Mouse (Mus musculus) CH12.LX (cell line): ENCODE results near the gene Cenpl.

Experiments
- CTCF ChIP-seq, 2 experiments: IDR thresholded peaks in 1 of 2; conservative IDR thresholded peaks in 1 of 2; 2 replicates each; pipeline ENCODE4 v1.5.1; 2011 to 2012; ENCODE audit warnings: low read depth in 2 of 2, low read length in 2 of 2, improper control_type of control experiment in 1 of 2, inconsistent platforms in 1 of 2, mild to moderate bottlenecking in 1 of 2, moderate library complexity in 1 of 2
- EP300 ChIP-seq: IDR thresholded peaks from 2 replicates; pipeline ENCODE4 v1.6.1; 2011; ENCODE audit warnings: low read length, improper control_type of control experiment
- KAT2A ChIP-seq: IDR thresholded peaks from 2 replicates; pipeline ENCODE4 v1.6.1; 2012; ENCODE audit warnings: low read length, improper control_type of control experiment, inconsistent platforms; ENCODE audit not compliant: insufficient replicate concordance
- NRF1 ChIP-seq: IDR thresholded peaks from 2 replicates; pipeline ENCODE4 v1.6.1; 2014; ENCODE audit warnings: low read depth, mild to moderate bottlenecking, inconsistent platforms, low read length, improper control_type of control experiment, moderate library complexity
- POLR2A ChIP-seq: IDR thresholded peaks from 2 replicates; pipeline ENCODE4 v1.6.1; 2011; ENCODE audit warnings: low read depth, mild to moderate bottlenecking, improper control_type of control experiment, low read length
- POLR2AphosphoS2 ChIP-seq: IDR thresholded peaks from 2 replicates; pipeline ENCODE4 v1.6.1; 2011; ENCODE audit warnings: low read depth, low read length, improper control_type of control experiment
- UBTF ChIP-seq: IDR thresholded peaks from 2 replicates; pipeline ENCODE4 v1.6.1; 2012; ENCODE audit warnings: low read depth, mild to moderate bottlenecking, inconsistent platforms, low read length, improper control_type of control experiment, moderate library complexity
- USF1 ChIP-seq: IDR thresholded peaks from 2 replicates; pipeline ENCODE4 v1.6.1; 2014; ENCODE audit warnings: low read depth, mild to moderate bottlenecking, inconsistent platforms, low read length, improper control_type of control experiment
- ZKSCAN1 ChIP-seq: IDR thresholded peaks from 2 replicates; pipeline ENCODE4 v1.6.1; 2012; ENCODE audit warnings: low read depth, inconsistent platforms, low read length, improper control_type of control experiment, borderline replicate concordance
- ZMIZ1 ChIP-seq: IDR thresholded peaks from 2 replicates; pipeline ENCODE4 v1.6.1; 2012; ENCODE audit warnings: low read depth, mild to moderate bottlenecking, inconsistent platforms, low read length, improper control_type of control experiment
- ZNF384 ChIP-seq: IDR thresholded peaks from 2 replicates; pipeline ENCODE4 v1.6.1; 2012; ENCODE audit warnings: low read depth, low read length, improper control_type of control experiment, inconsistent platforms

DNA sequence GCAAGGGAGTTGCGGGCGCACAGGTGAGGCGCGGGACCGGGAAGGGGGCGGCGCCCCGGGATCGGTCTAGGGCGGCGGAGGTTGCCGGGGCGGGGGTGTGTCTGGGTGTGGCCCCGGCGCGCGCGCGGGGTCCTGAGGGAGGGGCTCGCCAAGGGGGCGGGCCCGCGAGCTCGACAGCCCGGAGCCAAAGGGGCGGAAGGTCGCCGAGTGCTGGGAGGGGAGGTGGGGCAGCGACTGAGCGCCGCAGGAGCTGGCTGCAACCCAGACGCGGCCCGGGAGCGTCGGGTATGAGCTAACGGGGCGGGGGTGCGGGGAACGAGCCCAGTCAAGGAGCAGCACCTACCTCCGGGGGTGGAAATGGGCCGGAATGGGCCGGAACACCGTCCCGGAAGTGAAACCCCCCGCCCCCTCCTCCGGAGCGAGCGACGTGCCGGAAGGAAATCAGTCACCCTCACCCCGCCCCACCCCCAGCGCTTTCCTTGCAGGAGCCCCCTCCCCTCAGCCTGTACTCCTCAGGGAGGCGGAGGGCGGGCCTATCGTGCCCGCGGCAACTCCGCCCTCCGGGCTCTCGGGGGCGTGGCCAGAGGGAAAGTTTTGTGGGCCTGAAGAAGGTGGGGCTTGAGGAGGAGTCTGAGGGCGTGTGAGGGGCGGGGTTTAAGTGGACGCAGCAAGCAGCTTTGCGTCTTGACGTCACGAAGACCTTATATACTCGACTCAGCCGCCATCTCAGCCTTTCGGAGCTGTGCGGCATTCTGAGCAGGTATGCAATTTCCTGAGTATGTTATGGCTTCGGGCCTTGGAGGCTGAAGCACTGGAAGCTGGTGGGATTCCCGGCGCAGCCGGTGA lies 35.9 kb upstream of the Cenpl start, which contains the start of gene Zbtb37:
- TF ChIP-seq ZKSCAN1 (no peak), EP300 (no peak), ZNF384 (no peak), USF1 (no peak), CTCF (conservative IDR thresholded peaks at IDR 0.05 in 1 of 2, IDR thresholded peaks at IDR 0.05 in 1 of 2; ENCODE audit: low read depth in 2 of 2, low read length in 2 of 2) (no peak), UBTF (no peak), NRF1 (peak; percentile 67), POLR2AphosphoS2 (peak; percentile 99), KAT2A (peak; percentile 55; the same call in 1 of the 2 replicates), ZMIZ1 (peak; percentile 100), POLR2A (peak; percentile 100)
